Mouse (Mus musculus): Measurements from ENCODE around the gene Faap100.

The Faap100 gene

GRCm38 (mm10) chr11:120351250-120352092 lies 27.1 kb downstream of the Faap100 start:
- peak; percentile 27 to 48 for DNase-seq (ENCODE audit: low spot score in 2 of 2)

GRCm38 (mm10) chr11:120350711-120351110 lies 27.9 kb downstream of the Faap100 start:
- peak; percentile 49 to 66 for DNase-seq (ENCODE audit: low spot score in 2 of 2)

- DNase-seq (ENCODE audit: low spot score in 2 of 2): peak; percentile 85 to 89
These were observed 28.4 kb downstream of the Faap100 start for GRCm38 (mm10) chr11:120349986-120350702.

GRCm38 (mm10) chr11:120349371-120349985 lies 29.1 kb downstream of the Faap100 start:
- DNase-seq (ENCODE audit: low spot score in 2 of 2): peak; percentile 49 to 71

- peak; percentile 73 to 85 for DNase-seq (ENCODE audit: low spot score in 2 of 2)
These were observed 29.7 kb downstream of the Faap100 start for GRCm38 (mm10) chr11:120348684-120349370.

- DNase-seq (ENCODE audit: low spot score in 2 of 2): peak; percentile 93 to 94
These were observed 30.5 kb downstream of the Faap100 start, which contains the start of gene Actg1 for GRCm38 (mm10) chr11:120347791-120348683. Actg1 (minus strand) TSS chr11:120348542.

GRCm38 (mm10) chr11:120347301-120347700 lies 31.3 kb downstream of the Faap100 start:
- peak; percentile 30 to 36 for DNase-seq (ENCODE audit: low spot score in 2 of 2)

- DNase-seq (ENCODE audit: low spot score in 2 of 2): peak; percentile 22 to 31
These were observed 32.1 kb downstream of the Faap100 start for GRCm38 (mm10) chr11:120346383-120347034.

GRCm38 (mm10) chr11:120345067-120345681 lies 33.4 kb downstream of the Faap100 start:
- peak; percentile 39 to 42 for DNase-seq (ENCODE audit: low spot score in 2 of 2)

GRCm38 (mm10) chr11:120344310-120344920 lies 34.1 kb downstream of the Faap100 start:
- DNase-seq (ENCODE audit: low spot score in 2 of 2): peak; percentile 16 to 34

- DNase-seq (ENCODE audit: low spot score in 2 of 2): peak; percentile 28 to 43
These were observed 34.9 kb downstream of the Faap100 start for GRCm38 (mm10) chr11:120343519-120344309.

- DNase-seq (ENCODE audit: low spot score in 2 of 2): peak in 1 of 2 experiments; percentile 14
These were observed 35.9 kb downstream of the Faap100 start for GRCm38 (mm10) chr11:120342656-120343160.

- DNase-seq (ENCODE audit: low spot score in 2 of 2): no peak
These were observed 36.9 kb downstream of the Faap100 start for GRCm38 (mm10) chr11:120341661-120342060.

- peak; percentile 13 to 21 for DNase-seq (ENCODE audit: low spot score in 2 of 2)
These were observed 38.5 kb downstream of the Faap100 start for GRCm38 (mm10) chr11:120339978-120340513.

- peak in 1 of 2 experiments; percentile 9 for DNase-seq (ENCODE audit: low spot score in 2 of 2)
These were observed 39.8 kb downstream of the Faap100 start for GRCm38 (mm10) chr11:120338786-120339185.

GRCm38 (mm10) chr11:120337447-120337846 lies 41.1 kb downstream of the Faap100 start:
- DNase-seq (ENCODE audit: low spot score in 2 of 2): no peak

- peak; percentile 22 to 24 for DNase-seq (ENCODE audit: low spot score in 2 of 2)
These were observed 43.0 kb downstream of the Faap100 start for GRCm38 (mm10) chr11:120335431-120336021.
